Mouse (Mus musculus): ENCODE results near the gene Aasdh.

The Aasdh gene

GRCm38 (mm10) chr5:76905405-76906154, at the start of gene Aasdh:
TSS of gene Aasdh (minus strand) at chr5:76905514.
- peak; percentile 89 to 95 for DNase-seq (ENCODE audit: low spot score in 2 of 2)

- DNase-seq (ENCODE audit: low spot score in 2 of 2), result no peak
Measured at GRCm38 (mm10) chr5:76954271-76954900, 49.1 kb upstream of the Aasdh start.

GRCm38 (mm10) chr5:76953794-76954193, 48.5 kb upstream of the Aasdh start:
- no peak for DNase-seq (ENCODE audit: low spot score in 2 of 2)

- DNase-seq (ENCODE audit: low spot score in 2 of 2), result no peak
Measured at GRCm38 (mm10) chr5:76952112-76953040, 47.1 kb upstream of the Aasdh start.

GRCm38 (mm10) chr5:76951106-76952027, 46.1 kb upstream of the Aasdh start, which contains the start of the genes Paics and Ppat:
TSS of gene Paics (plus strand) at chr5:76951307.
TSS of gene Ppat (minus strand) at chr5:76951578.
- peak; percentile 95 to 96 for DNase-seq (ENCODE audit: low spot score in 2 of 2)

GRCm38 (mm10) chr5:76950343-76951105, 45.2 kb upstream of the Aasdh start:
- DNase-seq (ENCODE audit: low spot score in 2 of 2), result no peak

- no peak for DNase-seq (ENCODE audit: low spot score in 2 of 2)
Measured at GRCm38 (mm10) chr5:76947758-76948157, 42.4 kb upstream of the Aasdh start.

GRCm38 (mm10) chr5:76947142-76947541, 41.8 kb upstream of the Aasdh start:
- DNase-seq (ENCODE audit: low spot score in 2 of 2), result no peak

- no peak for DNase-seq (ENCODE audit: low spot score in 2 of 2)
Measured at GRCm38 (mm10) chr5:76945678-76946033, 40.3 kb upstream of the Aasdh start.

GRCm38 (mm10) chr5:76944965-76945677, 39.8 kb upstream of the Aasdh start:
- no peak for DNase-seq (ENCODE audit: low spot score in 2 of 2)

- DNase-seq (ENCODE audit: low spot score in 2 of 2), result no peak
Measured at GRCm38 (mm10) chr5:76942505-76942904, 37.2 kb upstream of the Aasdh start.

GRCm38 (mm10) chr5:76941975-76942374, 36.7 kb upstream of the Aasdh start:
- DNase-seq (ENCODE audit: low spot score in 2 of 2), result no peak

GRCm38 (mm10) chr5:76939717-76940116, 34.4 kb upstream of the Aasdh start:
- DNase-seq (ENCODE audit: low spot score in 2 of 2), result no peak

GRCm38 (mm10) chr5:76929180-76929877, 24.0 kb upstream of the Aasdh start:
- DNase-seq (ENCODE audit: low spot score in 2 of 2), result no peak

GRCm38 (mm10) chr5:76928124-76928832, 23.0 kb upstream of the Aasdh start:
- DNase-seq (ENCODE audit: low spot score in 2 of 2), result no peak

GRCm38 (mm10) chr5:76924296-76924695, 19.0 kb upstream of the Aasdh start:
- DNase-seq (ENCODE audit: low spot score in 2 of 2), result no peak

GRCm38 (mm10) chr5:76923428-76923827, 18.1 kb upstream of the Aasdh start:
- peak in 1 of 2 experiments; percentile 24 for DNase-seq (ENCODE audit: low spot score in 2 of 2)

GRCm38 (mm10) chr5:76922833-76923232, 17.5 kb upstream of the Aasdh start:
- DNase-seq (ENCODE audit: low spot score in 2 of 2), result no peak

Measured in frontal cortex, postnatal 14 days (tissue).